Mouse (Mus musculus) stomach, postnatal 0 days (tissue): Measurements from ENCODE around the gene Gm1673. TPM values are rescaled to one million over a fixed set of nuclear protein-coding genes. Genes with fewer than 3 reads are reported as not detected.

Experiments used
- ATAC-seq: fragments of 200-750 bp; cut with Nextera tagmentation; 2 replicates; pipeline ENCODE4 v1.8.0; 2017; ENCODE audit not compliant: low FRiP score, low TSS enrichment
- DNase-seq: peaks from one replicate; pipeline ENCODE4 v3.0.0-alpha.2; 2016; ENCODE audit warnings: low spot score
- H3K27ac ChIP-seq: fragments of 300-500 bp; sonication (generic); replicated peaks from 2 replicates; pipeline ENCODE4 v1.5.1; 2014; ENCODE audit warnings: mild to moderate bottlenecking, control low read depth
- H3K27me3 ChIP-seq: fragments of 300-500 bp; sonication (generic); 2 replicates; pipeline ENCODE4 v1.6.1; 2014; ENCODE audit warnings: low read length; ENCODE audit not compliant: control insufficient read depth, insufficient read depth
- H3K36me3 ChIP-seq: fragments of 300-500 bp; sonication (generic); 2 replicates; pipeline ENCODE4 v1.6.1; 2014; ENCODE audit warnings: low read length, mixed read lengths; ENCODE audit not compliant: control insufficient read depth, insufficient read depth
- H3K4me1 ChIP-seq: fragments of 300-500 bp; sonication (generic); replicated peaks from 2 replicates; pipeline ENCODE4 v1.6.1; 2014; ENCODE audit warnings: antibody characterized with exemption; ENCODE audit not compliant: control insufficient read depth, insufficient read depth
- H3K4me2 ChIP-seq: fragments of 300-500 bp; sonication (generic); replicated peaks from 2 replicates; pipeline ENCODE4 v1.6.1; 2014; ENCODE audit warnings: low read depth, mild to moderate bottlenecking, control low read depth, moderate library complexity
- H3K4me3 ChIP-seq: fragments of 300-500 bp; sonication (generic); 2 replicates; pipeline ENCODE4 v1.5.1; 2014; ENCODE audit warnings: low read depth, low read length, control low read depth
- H3K9ac ChIP-seq: fragments of 300-500 bp; sonication (generic); 2 replicates; pipeline ENCODE4 v1.6.1; 2014; ENCODE audit warnings: mild to moderate bottlenecking, low read length, control low read depth, mixed read lengths
- H3K9me3 ChIP-seq: fragments of 300-500 bp; sonication (generic); 2 replicates; pipeline ENCODE4 v1.6.1; 2016; ENCODE audit warnings: low read length; ENCODE audit not compliant: control insufficient read depth
- CTCF ChIP-seq: IDR thresholded peaks from 2 replicates; pipeline ENCODE4 v1.5.1; 2016; ENCODE audit warnings: antibody characterized with exemption, low read depth, mild to moderate bottlenecking, moderate library complexity
- EP300 ChIP-seq: optimal IDR thresholded peaks from 2 replicates; pipeline ENCODE3; 2016; ENCODE audit warnings: antibody characterized with exemption
- WGBS: fragments of 180-500 bp; shearing (Covaris S2); extraction: QIAGEN DNeasy Blood & Tissue Kit; methylation state at CpG from one replicate; pipeline ENCODE4 v1.1.7; 2014; 5-methylcytosine and 5-hydroxymethylcytosine counted together
- polyA plus RNA-seq: library from polyadenylated mRNA; unstranded; fragments of >200 nt; fragmentation: Nextera tagmentation; extraction: Ambion mirVana; gene quantifications from 2 replicates; pipeline ENCODE4 v1.2.1, GENCODE M21; 2015

Gm1673 gene
- polyA plus RNA-seq, result 27.7 and 28.5 TPM in 2 replicates

- ATAC-seq, result peak; percentile 80
- TF ChIP-seq CTCF (peak; percentile 58), EP300 (no peak)
Measured at GRCm38 (mm10) chr5:33983309-33984121, at the start of gene Gm1673. Gene Gm1673, plus strand, starts transcription at chr5:33983433.

GRCm38 (mm10) chr5:33934081-33934480 lies 49.2 kb upstream of the Gm1673 start:
- Histone ChIP-seq H3K9ac (no peak overlapping the region), H3K9me3 (no peaks in the 10 kb centered on the region), H3K27me3 (no peaks in the 10 kb centered on the region), H3K4me2 (no peak overlapping the region), H3K27ac (no peak overlapping the region), H3K4me3 (no peak overlapping the region), H3K36me3 (peaks cover 6% of the 10 kb centered on the region; the same call in 1 of the 2 replicates), H3K4me1 (0 out of 2 replicates have a peak, but pooled peaks cover 4% of the 10 kb centered on the region)
- no peak for TF ChIP-seq EP300
- no peak for TF ChIP-seq CTCF
- ATAC-seq (no peak), DNase-seq (no peak)
- 85% methylated on average over 2 of the region's 2 CpGs for WGBS

More at GRCm38 (mm10) chr5:33983309-33984121, at the start of gene Gm1673:
- Histone ChIP-seq H3K27me3 (no peaks in the 10 kb centered on the region), H3K9ac (peak within 1 kb of the TSS; percentile 62), H3K27ac (0 out of 2 replicates have a peak within 1 kb of the TSS, but pooled peaks have one; percentile 13), H3K4me2 (peak within 1 kb of the TSS; percentile 90), H3K4me3 (peak within 1 kb of the TSS; percentile 74), H3K9me3 (no peaks in the 10 kb centered on the region), H3K4me1 (no peaks in the 10 kb centered on the region; the same call in 1 of the 2 replicates), H3K36me3 (no peaks in the 10 kb centered on the region)
- WGBS, result under 1% methylated on average over 86 of the region's 88 CpGs
- peak; percentile 74 for DNase-seq

- Histone ChIP-seq H3K4me3 (peak overlapping the region; percentile 90), H3K27me3 (no peaks in the 10 kb centered on the region), H3K27ac (no peak overlapping the region), H3K36me3 (peaks cover 6% of the 10 kb centered on the region; the same call in 1 of the 2 replicates), H3K4me1 (0 out of 2 replicates have a peak, but pooled peaks cover 4% of the 10 kb centered on the region), H3K9me3 (no peaks in the 10 kb centered on the region), H3K4me2 (peak overlapping the region; percentile 56), H3K9ac (no peak overlapping the region)
- no peak for ATAC-seq
- WGBS, result 57% methylated on average over 7 of the region's 7 CpGs
- DNase-seq, result no peak
- no peak for TF ChIP-seq EP300
- no peak for TF ChIP-seq CTCF
Measured at GRCm38 (mm10) chr5:33934877-33935276, 48.4 kb upstream of the Gm1673 start.

- no peaks in the 10 kb centered on the region for H3K27me3 ChIP-seq
- peak overlapping the region; percentile 93 for H3K27ac ChIP-seq
- peak overlapping the region; percentile 93 for H3K9ac ChIP-seq
- H3K4me3 ChIP-seq, result peak overlapping the region; percentile 90
- no peaks in the 10 kb centered on the region for H3K36me3 ChIP-seq
- TF ChIP-seq CTCF (no peak), EP300 (no peak)
- DNase-seq (no peak), ATAC-seq (peak; percentile 60; the same call in 1 of the 2 replicates)
- no peaks in the 10 kb centered on the region for H3K9me3 ChIP-seq
- WGBS, result under 1% methylated on average over 39 of the region's 39 CpGs
- 0 out of 2 replicates have a peak, but pooled peaks cover 4% of the 10 kb centered on the region for H3K4me1 ChIP-seq
- peak overlapping the region; percentile 56 for H3K4me2 ChIP-seq
Measured at GRCm38 (mm10) chr5:33935700-33936111, 47.5 kb upstream of the Gm1673 start.

DNA sequence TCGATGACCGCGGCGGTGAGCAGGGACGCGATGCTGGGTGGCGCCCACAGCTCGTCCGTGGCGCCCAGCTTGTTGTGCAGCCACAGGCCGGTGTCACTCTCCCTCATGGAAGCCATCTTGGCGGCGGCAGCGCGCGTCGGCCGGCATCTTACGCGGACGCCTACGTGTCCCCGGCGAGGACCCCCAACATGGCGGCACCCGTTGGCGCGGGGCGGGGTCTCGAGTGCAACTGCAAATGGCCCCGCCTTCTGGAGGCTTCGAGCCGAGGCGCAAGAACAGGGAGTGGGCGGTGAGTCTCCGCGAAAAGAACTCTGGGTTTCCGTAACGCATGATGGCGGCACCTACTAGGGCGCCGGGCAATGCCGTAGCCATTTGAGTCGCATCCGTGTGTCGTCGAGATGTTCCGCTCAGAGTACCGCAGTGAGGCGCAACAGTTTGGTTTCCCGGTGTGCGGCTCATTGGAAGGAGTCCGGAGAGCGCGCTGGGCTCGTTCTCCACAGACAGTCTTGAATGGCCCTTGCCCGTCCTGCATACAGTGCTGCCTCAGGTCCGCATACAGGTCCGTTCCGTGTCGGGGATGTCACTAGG lies 47.0 kb upstream of the Gm1673 start, which contains the start of gene Nelfa:
Nelfa (minus strand) TSS at position 294 of the 588 bp plus-strand sequence.
- Histone ChIP-seq H3K36me3 (no peaks in the 10 kb centered on the region), H3K4me3 (peak within 1 kb of the TSS; percentile 90), H3K9me3 (no peaks in the 10 kb centered on the region), H3K4me1 (0 out of 2 replicates have a peak, but pooled peaks cover 4% of the 10 kb centered on the region), H3K9ac (peak within 1 kb of the TSS; percentile 93), H3K4me2 (peak within 1 kb of the TSS; percentile 67), H3K27ac (peak within 1 kb of the TSS; percentile 93), H3K27me3 (no peaks in the 10 kb centered on the region)
- DNase-seq (peak; percentile 98), ATAC-seq (peak; percentile 99)
- under 1% methylated on average over 58 of the region's 61 CpGs for WGBS
- TF ChIP-seq EP300, result no peak
- TF ChIP-seq CTCF, result peak; percentile 58
